Mouse (Mus musculus): Measurements from ENCODE around the gene 4930402F06Rik. TPM values are rescaled to one million over a fixed set of nuclear protein-coding genes. Genes with fewer than 3 reads are reported as not detected.

4930402F06Rik gene
- polyA plus RNA-seq, 1 experiment from 2014 or later = not detected

GRCm38 (mm10) chr2:35432472-35432871 lies 35.5 kb upstream of the 4930402F06Rik start:
- H3K4me3 ChIP-seq (replicated peaks; ENCODE audit: low read depth, low read length) = peak overlapping the region; percentile 2; the same call in 1 of the 2 replicates
- no peaks in the 10 kb centered on the region for H3K27me3 ChIP-seq (ENCODE audit: insufficient read depth, low read length)
- H3K4me2 ChIP-seq (ENCODE audit: low read length) = peak overlapping the region; percentile 44
- peak; percentile 65 for DNase-seq (ENCODE audit: low spot score)
- no peaks in the 10 kb centered on the region for H3K9me3 ChIP-seq (replicated peaks; ENCODE audit: low read length)
- no peaks in the 10 kb centered on the region for H3K36me3 ChIP-seq (ENCODE audit: insufficient read depth, low read length)
- no peak for TF ChIP-seq CTCF (IDR thresholded peaks at IDR 0.05; ENCODE audit: low read depth)
- peaks cover 30% of the 10 kb centered on the region; the same call in 1 of the 2 replicates for H3K4me1 ChIP-seq (replicated peaks; ENCODE audit: insufficient read depth, low read length)
- WGBS = 21% methylated on average over 7 of the region's 7 CpGs
- no peak for ATAC-seq (replicated peaks; ENCODE audit: low FRiP score, low read depth)
- H3K27ac ChIP-seq = peak overlapping the region; percentile 69
- H3K9ac ChIP-seq (ENCODE audit: low read depth, low read length) = 0 out of 2 replicates have a peak overlapping the region, but pooled peaks have one; percentile 10

- H3K9ac ChIP-seq (ENCODE audit: low read depth, low read length) = 0 out of 2 replicates have a peak overlapping the region, but pooled peaks have one; percentile 10
- ATAC-seq (replicated peaks; ENCODE audit: low FRiP score, low read depth) (peak; percentile 36; the same call in 1 of the 2 replicates), DNase-seq (ENCODE audit: low spot score) (peak; percentile 75)
- no peaks in the 10 kb centered on the region for H3K9me3 ChIP-seq (replicated peaks; ENCODE audit: low read length)
- H3K36me3 ChIP-seq (ENCODE audit: insufficient read depth, low read length) = no peaks in the 10 kb centered on the region
- peak overlapping the region; percentile 44 for H3K4me2 ChIP-seq (ENCODE audit: low read length)
- no peaks in the 10 kb centered on the region for H3K27me3 ChIP-seq (ENCODE audit: insufficient read depth, low read length)
- no peak for TF ChIP-seq CTCF (IDR thresholded peaks at IDR 0.05; ENCODE audit: low read depth)
- H3K27ac ChIP-seq = peak overlapping the region; percentile 69; the same call in 1 of the 2 replicates
- peak overlapping the region; percentile 2; the same call in 1 of the 2 replicates for H3K4me3 ChIP-seq (replicated peaks; ENCODE audit: low read depth, low read length)
- 11% methylated on average over 7 of the region's 7 CpGs for WGBS
- peaks cover 32% of the 10 kb centered on the region; the same call in 1 of the 2 replicates for H3K4me1 ChIP-seq (replicated peaks; ENCODE audit: insufficient read depth, low read length)
These were observed 35.0 kb upstream of the 4930402F06Rik start for GRCm38 (mm10) chr2:35432011-35432410.

- no peak for DNase-seq (ENCODE audit: low spot score)
- Histone ChIP-seq H3K4me2 (ENCODE audit: low read length) (no peak overlapping the region), H3K36me3 (ENCODE audit: insufficient read depth, low read length) (no peaks in the 10 kb centered on the region), H3K27me3 (ENCODE audit: insufficient read depth, low read length) (no peaks in the 10 kb centered on the region), H3K9ac (ENCODE audit: low read depth, low read length) (no peak overlapping the region), H3K9me3 (replicated peaks; ENCODE audit: low read length) (no peaks in the 10 kb centered on the region), H3K4me1 (replicated peaks; ENCODE audit: insufficient read depth, low read length) (peaks cover 32% of the 10 kb centered on the region; the same call in 1 of the 2 replicates), H3K27ac (no peak overlapping the region), H3K4me3 (replicated peaks; ENCODE audit: low read depth, low read length) (no peak overlapping the region)
- WGBS = 82% methylated on average over 8 of the region's 8 CpGs
- no peak for TF ChIP-seq CTCF (IDR thresholded peaks at IDR 0.05; ENCODE audit: low read depth)
- ATAC-seq (replicated peaks; ENCODE audit: low FRiP score, low read depth) = no peak
These were observed 33.8 kb upstream of the 4930402F06Rik start for GRCm38 (mm10) chr2:35430806-35431205.

GRCm38 (mm10) chr2:35428615-35429300 lies 31.8 kb upstream of the 4930402F06Rik start:
- Histone ChIP-seq H3K9me3 (replicated peaks; ENCODE audit: low read length) (no peaks in the 10 kb centered on the region), H3K27me3 (ENCODE audit: insufficient read depth, low read length) (no peaks in the 10 kb centered on the region), H3K4me2 (ENCODE audit: low read length) (no peak overlapping the region), H3K27ac (no peak overlapping the region), H3K36me3 (ENCODE audit: insufficient read depth, low read length) (no peaks in the 10 kb centered on the region), H3K9ac (ENCODE audit: low read depth, low read length) (no peak overlapping the region), H3K4me3 (replicated peaks; ENCODE audit: low read depth, low read length) (no peak overlapping the region), H3K4me1 (replicated peaks; ENCODE audit: insufficient read depth, low read length) (peaks cover 22% of the 10 kb centered on the region; the same call in 1 of the 2 replicates)
- WGBS = 48% methylated on average over 4 of the region's 4 CpGs
- ATAC-seq (replicated peaks; ENCODE audit: low FRiP score, low read depth) = no peak
- peak; percentile 51 for DNase-seq (ENCODE audit: low spot score)
- TF ChIP-seq CTCF (IDR thresholded peaks at IDR 0.05; ENCODE audit: low read depth) = no peak

GRCm38 (mm10) chr2:35427559-35427958 lies 30.6 kb upstream of the 4930402F06Rik start:
- no peak for TF ChIP-seq CTCF (IDR thresholded peaks at IDR 0.05; ENCODE audit: low read depth)
- H3K4me3 ChIP-seq (replicated peaks; ENCODE audit: low read depth, low read length) = no peak overlapping the region
- no peak overlapping the region for H3K9ac ChIP-seq (ENCODE audit: low read depth, low read length)
- 22% methylated on average over 2 of the region's 2 CpGs for WGBS
- DNase-seq (ENCODE audit: low spot score) (peak; percentile 69), ATAC-seq (replicated peaks; ENCODE audit: low FRiP score, low read depth) (0 out of 2 replicates have a peak, but pooled peaks have one; percentile 25)
- H3K27ac ChIP-seq = no peak overlapping the region
- H3K4me2 ChIP-seq (ENCODE audit: low read length) = no peak overlapping the region
- H3K4me1 ChIP-seq (replicated peaks; ENCODE audit: insufficient read depth, low read length) = peaks cover 11% of the 10 kb centered on the region; the same call in 1 of the 2 replicates
- no peaks in the 10 kb centered on the region for H3K9me3 ChIP-seq (replicated peaks; ENCODE audit: low read length)
- H3K27me3 ChIP-seq (ENCODE audit: insufficient read depth, low read length) = no peaks in the 10 kb centered on the region
- no peaks in the 10 kb centered on the region for H3K36me3 ChIP-seq (ENCODE audit: insufficient read depth, low read length)

GRCm38 (mm10) chr2:35423711-35424339 lies 26.9 kb upstream of the 4930402F06Rik start:
- TF ChIP-seq CTCF (IDR thresholded peaks at IDR 0.05; ENCODE audit: low read depth) = no peak
- Histone ChIP-seq H3K27ac (no peak overlapping the region), H3K4me3 (replicated peaks; ENCODE audit: low read depth, low read length) (no peak overlapping the region), H3K36me3 (ENCODE audit: insufficient read depth, low read length) (peaks cover 14% of the 10 kb centered on the region; the same call in 1 of the 2 replicates), H3K4me2 (ENCODE audit: low read length) (no peak overlapping the region), H3K4me1 (replicated peaks; ENCODE audit: insufficient read depth, low read length) (0 out of 2 replicates have a peak, but pooled peaks cover 5% of the 10 kb centered on the region), H3K9me3 (replicated peaks; ENCODE audit: low read length) (no peaks in the 10 kb centered on the region), H3K9ac (ENCODE audit: low read depth, low read length) (no peak overlapping the region), H3K27me3 (ENCODE audit: insufficient read depth, low read length) (no peaks in the 10 kb centered on the region)
- WGBS = 100% methylated on average over 1 of the region's 1 CpGs
- ATAC-seq (replicated peaks; ENCODE audit: low FRiP score, low read depth) (no peak), DNase-seq (ENCODE audit: low spot score) (no peak)
